Mouse (Mus musculus): ENCODE measurements around the gene Abca12.

Gene Abca12

GRCm38 (mm10) chr1:71195333-71195732 lies 219.4 kb downstream of the Abca12 start:
- DNase-seq (ENCODE audit: low read depth) = no peak

- DNase-seq (ENCODE audit: low read depth) = no peak
Measured at GRCm38 (mm10) chr1:71193931-71194330, 220.8 kb downstream of the Abca12 start.
